Mouse (Mus musculus) mouse trophoblast stem cell (cell line): ENCODE measurements around the gene Ceacam19.

ENCODE experiments used
- in situ Hi-C, 2 experiments: fragments of 300-500 bp; cut with MseI, MboI; formaldehyde crosslinking; loops; 2 replicates in 1 of 2; 3 replicates in 1 of 2; pipeline ENCODE4 v1.15.1; 2025

Ceacam19 gene

GRCm38 (mm10) chr7:19841686-19842413, 45.9 kb downstream of the Ceacam19 start:
- in situ Hi-C loops = loop anchor here (5.0 kb wide), 2 partner anchors 35 to 40 kb away; no protein-coding TSS in a partner anchor

DNA sequence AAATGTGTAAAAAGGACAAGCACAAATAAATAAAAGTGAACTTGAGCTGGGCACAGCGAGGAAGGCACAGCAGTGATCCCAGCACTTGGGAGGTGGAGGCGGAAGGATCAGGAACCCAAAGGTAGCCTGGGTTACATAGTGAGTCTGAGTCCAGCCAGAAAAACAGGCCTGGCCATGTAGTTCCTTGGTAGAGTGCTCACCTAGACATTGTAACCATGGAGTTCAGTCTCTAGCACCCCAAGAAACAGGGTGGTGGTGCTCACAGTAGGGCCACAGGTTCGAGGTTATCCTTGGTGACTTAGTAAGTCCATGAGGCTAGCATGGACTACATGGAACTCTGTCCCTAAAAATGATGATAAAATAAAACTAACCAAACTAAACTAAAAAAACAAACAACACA, 46.8 kb downstream of the Ceacam19 start:
- in situ Hi-C loops = loop anchor here (5.0 kb wide), 2 partner anchors 36 to 39 kb away; no protein-coding TSS in a partner anchor

DNA sequence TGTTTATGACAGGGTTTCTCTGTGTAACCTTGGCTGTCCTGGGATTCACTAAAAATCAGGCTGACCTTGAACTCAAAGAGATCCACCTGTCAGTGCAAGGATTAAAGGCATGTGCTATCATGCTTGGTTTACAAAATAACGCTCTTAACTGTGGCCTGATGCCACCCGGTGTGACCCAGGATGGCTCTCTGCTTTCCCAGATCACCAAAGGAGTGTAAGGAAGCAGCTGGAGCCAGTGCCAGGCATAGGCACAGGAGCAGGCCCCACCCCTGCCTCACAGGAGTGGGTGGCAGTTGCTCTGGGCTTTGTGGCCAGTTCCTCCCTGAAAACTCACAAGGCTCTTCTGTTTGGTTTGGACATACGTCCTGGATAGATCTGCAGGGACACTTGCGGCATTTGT, 47.4 kb downstream of the Ceacam19 start:
- in situ Hi-C loops = loop anchor here (5.0 kb wide), 2 partner anchors 37 to 38 kb away; no protein-coding TSS in a partner anchor

- in situ Hi-C loops = no loop called here
Measured at GRCm38 (mm10) chr7:19836843-19837242, 50.9 kb downstream of the Ceacam19 start.

DNA sequence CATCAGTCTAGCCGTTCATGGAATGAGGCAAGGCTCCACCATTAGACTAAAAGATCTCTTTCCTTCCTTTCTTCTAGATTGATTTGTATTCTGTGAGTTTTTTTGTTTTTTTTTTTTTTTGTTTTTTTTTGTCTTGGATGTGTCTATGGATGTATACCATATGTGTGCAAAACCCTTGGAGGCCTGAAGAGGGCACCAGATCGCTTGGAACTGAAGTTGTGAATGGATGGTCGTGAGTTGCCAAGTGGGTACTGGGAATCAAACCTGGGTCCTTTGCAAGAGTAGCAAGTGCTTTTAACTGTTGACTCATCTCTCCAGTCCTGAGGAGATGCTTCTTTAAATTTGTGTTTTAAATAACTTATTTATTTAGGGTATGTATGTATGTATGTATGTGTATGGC, 53.7 kb downstream of the Ceacam19 start:
- in situ Hi-C loops = no loop called here

GRCm38 (mm10) chr7:19831837-19832236, 55.9 kb downstream of the Ceacam19 start:
- in situ Hi-C loops = no loop called here

DNA sequence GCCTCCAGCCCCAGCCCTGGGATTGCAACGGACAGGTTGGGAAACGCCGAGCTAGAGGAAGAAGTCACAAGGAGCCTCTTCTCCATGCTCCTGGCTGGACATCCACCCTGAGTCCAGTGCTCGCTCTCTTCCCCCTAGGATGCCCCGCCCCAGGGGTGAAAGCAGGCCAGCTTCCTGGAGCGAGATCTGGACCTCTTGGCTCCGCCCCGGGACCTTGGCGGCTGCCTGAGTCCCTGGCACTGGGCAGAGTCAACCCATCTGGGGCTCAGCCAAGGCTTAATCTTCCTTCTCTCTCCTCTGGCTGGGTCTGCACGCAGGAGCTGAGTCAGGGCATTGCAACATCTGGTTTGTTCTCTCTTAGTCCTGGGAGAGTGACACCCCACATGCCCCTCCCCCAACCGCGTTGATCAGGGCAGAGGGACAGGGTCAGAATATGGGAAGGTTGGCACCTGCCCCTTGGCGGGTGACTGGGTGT, 57.0 kb downstream of the Ceacam19 start:
- in situ Hi-C loops = no loop called here

GRCm38 (mm10) chr7:19829694-19830093, 58.1 kb downstream of the Ceacam19 start:
- in situ Hi-C loops = no loop called here

DNA sequence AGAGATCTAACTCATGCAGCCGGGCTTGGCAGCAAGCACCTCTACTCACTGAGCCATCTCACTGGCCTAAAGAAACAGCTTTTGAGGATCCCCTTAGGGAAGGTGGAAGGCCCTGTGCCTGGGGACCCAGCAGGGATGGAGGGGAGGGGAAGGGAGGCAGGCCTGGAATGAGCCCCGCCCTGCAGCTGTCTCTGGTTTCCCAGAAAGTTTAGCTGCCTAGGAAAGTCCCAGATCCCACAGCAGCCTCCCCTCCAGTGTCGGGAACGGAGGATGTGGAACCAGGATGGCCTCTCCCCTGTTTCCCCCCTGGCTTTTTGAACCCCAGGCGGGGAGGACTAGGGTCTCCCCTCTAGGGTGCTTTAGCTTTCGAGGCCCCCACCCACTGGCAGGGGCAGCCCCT, 61.0 kb downstream of the Ceacam19 start:
- in situ Hi-C loops = no loop called here
